Mouse (Mus musculus): ENCODE results near the gene Cyp2c70. TPM values are rescaled to one million over a fixed set of nuclear protein-coding genes. Genes with fewer than 3 reads are reported as not detected.
"Not testable (repeated sequence)": the region's sequence is repeated elsewhere in the genome, so short reads cannot be mapped to it uniquely, and the experiment has no call there.

Gene Cyp2c70
- polyA plus RNA-seq, 1 experiment from 2014 or later, result not detected

- H3K27me3 ChIP-seq (replicated peaks; ENCODE audit: control insufficient read depth, insufficient read depth, low read length); H3K4me1 ChIP-seq (ENCODE audit: control insufficient read depth, insufficient read depth, low read depth, low read length); H3K9me3 ChIP-seq (ENCODE audit: control insufficient read depth, low read length); H3K9ac ChIP-seq (ENCODE audit: low read depth, low read length); ATAC-seq; H3K27ac ChIP-seq (ENCODE audit: low read depth, low read length); H3K4me2 ChIP-seq (ENCODE audit: low read length); H3K4me3 ChIP-seq (ENCODE audit: low read length); H3K36me3 ChIP-seq (ENCODE audit: control insufficient read depth, insufficient read depth, low read length): not testable (repeated sequence)
- WGBS, result 21% methylated on average over 4 of the region's 4 CpGs
Measured at GRCm38 (mm10) chr19:40202947-40203346, 15.8 kb upstream of the Cyp2c70 start.

DNA sequence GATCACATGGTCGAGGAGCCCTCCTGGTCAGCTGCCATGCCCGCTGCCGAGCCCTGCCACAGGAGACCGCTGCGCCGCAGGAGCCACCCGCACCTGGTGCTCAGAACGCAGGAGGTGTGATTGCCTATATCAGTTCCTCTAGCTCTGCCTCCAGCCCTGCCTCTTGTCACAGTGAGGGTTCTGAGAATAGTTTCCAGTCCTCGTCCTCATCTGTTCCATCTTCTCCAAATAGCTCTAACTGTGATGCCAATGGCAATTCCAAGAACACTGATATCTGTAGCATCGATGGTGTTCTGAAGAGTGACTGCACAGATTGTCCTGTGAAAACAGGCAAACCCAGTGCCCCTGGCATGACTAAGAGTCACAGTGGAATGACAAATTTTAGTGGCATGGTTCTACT, 3.5 kb upstream of the Cyp2c70 start:
- no peaks in the 10 kb centered on the region for H3K4me1 ChIP-seq (ENCODE audit: control insufficient read depth, insufficient read depth, low read depth, low read length)
- H3K4me3 ChIP-seq (ENCODE audit: low read length), result no peak overlapping the region
- no peaks in the 10 kb centered on the region for H3K27me3 ChIP-seq (replicated peaks; ENCODE audit: control insufficient read depth, insufficient read depth, low read length)
- ATAC-seq, result no peak
- 96% methylated on average over 10 of the region's 10 CpGs for WGBS
- no peak overlapping the region for H3K4me2 ChIP-seq (ENCODE audit: low read length)
- no peak overlapping the region for H3K9ac ChIP-seq (ENCODE audit: low read depth, low read length)
- H3K9me3 ChIP-seq (ENCODE audit: control insufficient read depth, low read length), result no peaks in the 10 kb centered on the region
- no peaks in the 10 kb centered on the region for H3K36me3 ChIP-seq (ENCODE audit: control insufficient read depth, insufficient read depth, low read length)
- H3K27ac ChIP-seq (ENCODE audit: low read depth, low read length), result no peak overlapping the region

GRCm38 (mm10) chr19:40183600-40183999, 3.5 kb downstream of the Cyp2c70 start:
- Histone ChIP-seq H3K27me3 (replicated peaks; ENCODE audit: control insufficient read depth, insufficient read depth, low read length) (no peaks in the 10 kb centered on the region), H3K9ac (ENCODE audit: low read depth, low read length) (no peak overlapping the region), H3K4me3 (ENCODE audit: low read length) (no peak overlapping the region), H3K4me1 (ENCODE audit: control insufficient read depth, insufficient read depth, low read depth, low read length) (no peaks in the 10 kb centered on the region), H3K9me3 (ENCODE audit: control insufficient read depth, low read length) (no peaks in the 10 kb centered on the region), H3K36me3 (ENCODE audit: control insufficient read depth, insufficient read depth, low read length) (no peaks in the 10 kb centered on the region), H3K27ac (ENCODE audit: low read depth, low read length) (no peak overlapping the region), H3K4me2 (ENCODE audit: low read length) (no peak overlapping the region)
- ATAC-seq, result no peak
- WGBS, result 94% methylated on average over 5 of the region's 5 CpGs

DNA sequence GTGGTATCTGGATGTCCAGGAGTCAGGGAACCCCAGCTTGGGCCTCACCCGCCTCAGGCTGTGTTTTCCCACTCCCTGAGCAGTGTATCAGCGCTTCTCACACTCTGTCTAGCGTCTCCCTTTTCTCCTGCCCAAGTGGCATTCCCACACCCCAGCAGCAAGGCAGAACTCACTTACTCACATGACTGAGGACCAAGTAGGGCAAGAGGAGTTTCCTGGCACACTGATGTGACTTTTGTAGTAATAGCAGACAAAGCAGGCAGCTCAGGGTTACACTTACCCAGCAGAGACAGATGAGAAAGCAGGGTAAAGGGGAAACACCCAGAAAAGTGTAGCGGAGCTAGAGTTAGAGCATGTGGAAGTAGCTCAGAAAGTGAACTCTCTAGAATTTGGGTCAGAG, 8.8 kb downstream of the Cyp2c70 start:
- Histone ChIP-seq H3K27ac (ENCODE audit: low read depth, low read length) (no peak overlapping the region), H3K9ac (ENCODE audit: low read depth, low read length) (no peak overlapping the region), H3K9me3 (ENCODE audit: control insufficient read depth, low read length) (no peaks in the 10 kb centered on the region), H3K27me3 (replicated peaks; ENCODE audit: control insufficient read depth, insufficient read depth, low read length) (no peaks in the 10 kb centered on the region), H3K4me2 (ENCODE audit: low read length) (no peak overlapping the region), H3K4me1 (ENCODE audit: control insufficient read depth, insufficient read depth, low read depth, low read length) (no peaks in the 10 kb centered on the region), H3K36me3 (ENCODE audit: control insufficient read depth, insufficient read depth, low read length) (no peaks in the 10 kb centered on the region), H3K4me3 (ENCODE audit: low read length) (no peak overlapping the region)
- no peak for ATAC-seq
- WGBS, result 87% methylated on average over 4 of the region's 4 CpGs

- not testable (repeated sequence) for H3K4me1 ChIP-seq (ENCODE audit: control insufficient read depth, insufficient read depth, low read depth, low read length); H3K9ac ChIP-seq (ENCODE audit: low read depth, low read length); H3K4me2 ChIP-seq (ENCODE audit: low read length); H3K9me3 ChIP-seq (ENCODE audit: control insufficient read depth, low read length); ATAC-seq; H3K4me3 ChIP-seq (ENCODE audit: low read length); H3K27ac ChIP-seq (ENCODE audit: low read depth, low read length); H3K36me3 ChIP-seq (ENCODE audit: control insufficient read depth, insufficient read depth, low read length); H3K27me3 ChIP-seq (replicated peaks; ENCODE audit: control insufficient read depth, insufficient read depth, low read length)
- 90% methylated on average over 4 of the region's 4 CpGs for WGBS
Measured at GRCm38 (mm10) chr19:40168391-40168790, 18.7 kb downstream of the Cyp2c70 start.

DNA sequence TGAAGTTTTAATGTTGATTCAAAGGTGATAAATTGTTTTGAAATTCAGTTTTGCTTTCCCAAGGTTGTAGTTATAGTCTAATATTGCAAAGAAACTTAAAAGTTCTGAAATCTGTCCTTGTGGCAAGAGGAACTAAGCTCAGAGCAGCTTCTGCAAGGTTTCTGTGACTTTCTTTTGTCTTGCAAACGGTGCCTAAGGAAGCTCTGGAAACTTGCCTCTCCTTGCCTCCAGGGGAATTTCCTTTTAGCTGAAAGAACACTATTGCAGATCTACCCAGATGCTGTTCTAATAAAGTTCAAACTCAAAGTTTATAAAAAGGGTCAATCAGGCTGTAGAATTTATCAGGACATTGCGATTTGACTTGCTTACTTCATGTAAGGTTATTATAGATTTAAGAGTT, 60.1 kb downstream of the Cyp2c70 start:
- H3K9ac ChIP-seq (ENCODE audit: low read depth, low read length); H3K27me3 ChIP-seq (replicated peaks; ENCODE audit: control insufficient read depth, insufficient read depth, low read length); ATAC-seq; H3K4me3 ChIP-seq (ENCODE audit: low read length); H3K36me3 ChIP-seq (ENCODE audit: control insufficient read depth, insufficient read depth, low read length); H3K4me2 ChIP-seq (ENCODE audit: low read length); H3K27ac ChIP-seq (ENCODE audit: low read depth, low read length); H3K4me1 ChIP-seq (ENCODE audit: control insufficient read depth, insufficient read depth, low read depth, low read length); H3K9me3 ChIP-seq (ENCODE audit: control insufficient read depth, low read length): not testable (repeated sequence)
- WGBS, result 26% methylated on average over 2 of the region's 2 CpGs

DNA sequence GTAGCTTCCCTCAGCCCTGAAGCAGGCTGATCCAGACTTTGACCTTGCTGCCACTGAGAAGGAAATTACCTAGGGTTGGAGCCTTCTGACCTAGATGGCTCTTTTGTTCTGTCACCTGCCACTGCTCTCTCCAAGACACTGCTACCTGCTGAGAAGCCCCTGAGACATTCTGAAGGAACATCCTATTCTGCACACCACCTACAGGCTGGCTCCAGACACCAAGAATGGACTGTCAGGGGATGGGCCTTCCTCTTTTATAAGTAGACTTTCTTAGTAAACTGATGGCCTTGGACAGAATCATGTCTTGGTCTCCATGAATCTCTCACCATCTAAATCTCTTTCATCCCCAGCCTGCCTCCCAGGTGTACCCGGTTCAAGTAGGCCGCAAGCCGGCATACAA, 62.0 kb downstream of the Cyp2c70 start:
- not testable (repeated sequence) for H3K4me2 ChIP-seq (ENCODE audit: low read length); H3K36me3 ChIP-seq (ENCODE audit: control insufficient read depth, insufficient read depth, low read length); H3K9me3 ChIP-seq (ENCODE audit: control insufficient read depth, low read length); H3K9ac ChIP-seq (ENCODE audit: low read depth, low read length); H3K27ac ChIP-seq (ENCODE audit: low read depth, low read length); H3K4me1 ChIP-seq (ENCODE audit: control insufficient read depth, insufficient read depth, low read depth, low read length); H3K27me3 ChIP-seq (replicated peaks; ENCODE audit: control insufficient read depth, insufficient read depth, low read length); ATAC-seq; H3K4me3 ChIP-seq (ENCODE audit: low read length)
- WGBS, result 90% methylated on average over 3 of the region's 3 CpGs

DNA sequence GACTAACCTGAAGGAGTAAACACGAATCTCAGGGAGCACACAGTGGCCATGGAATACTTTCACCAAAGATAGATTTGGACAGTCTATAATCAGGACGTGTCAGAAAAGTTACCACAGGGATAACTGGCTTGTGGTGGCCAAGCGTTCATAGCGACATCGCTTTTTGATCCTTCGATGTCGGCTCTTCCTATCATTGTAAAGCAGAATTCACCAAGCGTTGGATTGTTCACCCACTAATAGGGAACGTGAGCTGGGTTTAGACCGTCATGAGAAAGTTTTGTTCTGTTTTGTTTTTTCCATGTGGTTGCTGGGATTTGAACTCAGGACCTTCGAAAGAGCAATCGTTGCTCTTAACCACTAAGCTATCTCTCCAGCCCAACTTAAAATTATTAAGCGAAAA, 67.5 kb downstream of the Cyp2c70 start:
- WGBS, result 80% methylated on average over 13 of the region's 13 CpGs

More for the DNA sequence above, 67.5 kb downstream of the Cyp2c70 start:
- H3K36me3 ChIP-seq (ENCODE audit: control insufficient read depth, insufficient read depth, low read length); ATAC-seq; H3K4me2 ChIP-seq (ENCODE audit: low read length); H3K27me3 ChIP-seq (replicated peaks; ENCODE audit: control insufficient read depth, insufficient read depth, low read length); H3K4me3 ChIP-seq (ENCODE audit: low read length); H3K27ac ChIP-seq (ENCODE audit: low read depth, low read length); H3K4me1 ChIP-seq (ENCODE audit: control insufficient read depth, insufficient read depth, low read depth, low read length); H3K9ac ChIP-seq (ENCODE audit: low read depth, low read length); H3K9me3 ChIP-seq (ENCODE audit: control insufficient read depth, low read length): not testable (repeated sequence)
